Mouse (Mus musculus): ENCODE results near the gene Cd59b. TPM values are rescaled to one million over a fixed set of nuclear protein-coding genes. Genes with fewer than 3 reads are reported as not detected.

Gene Cd59b
- polyA plus RNA-seq, 2 experiments from 2014 or later: 1.4 TPM; not detected in 1

- no peak for ATAC-seq
Observed at GRCm38 (mm10) chr2:104121681-104122504, 52.2 kb downstream of the Cd59b start.

DNA sequence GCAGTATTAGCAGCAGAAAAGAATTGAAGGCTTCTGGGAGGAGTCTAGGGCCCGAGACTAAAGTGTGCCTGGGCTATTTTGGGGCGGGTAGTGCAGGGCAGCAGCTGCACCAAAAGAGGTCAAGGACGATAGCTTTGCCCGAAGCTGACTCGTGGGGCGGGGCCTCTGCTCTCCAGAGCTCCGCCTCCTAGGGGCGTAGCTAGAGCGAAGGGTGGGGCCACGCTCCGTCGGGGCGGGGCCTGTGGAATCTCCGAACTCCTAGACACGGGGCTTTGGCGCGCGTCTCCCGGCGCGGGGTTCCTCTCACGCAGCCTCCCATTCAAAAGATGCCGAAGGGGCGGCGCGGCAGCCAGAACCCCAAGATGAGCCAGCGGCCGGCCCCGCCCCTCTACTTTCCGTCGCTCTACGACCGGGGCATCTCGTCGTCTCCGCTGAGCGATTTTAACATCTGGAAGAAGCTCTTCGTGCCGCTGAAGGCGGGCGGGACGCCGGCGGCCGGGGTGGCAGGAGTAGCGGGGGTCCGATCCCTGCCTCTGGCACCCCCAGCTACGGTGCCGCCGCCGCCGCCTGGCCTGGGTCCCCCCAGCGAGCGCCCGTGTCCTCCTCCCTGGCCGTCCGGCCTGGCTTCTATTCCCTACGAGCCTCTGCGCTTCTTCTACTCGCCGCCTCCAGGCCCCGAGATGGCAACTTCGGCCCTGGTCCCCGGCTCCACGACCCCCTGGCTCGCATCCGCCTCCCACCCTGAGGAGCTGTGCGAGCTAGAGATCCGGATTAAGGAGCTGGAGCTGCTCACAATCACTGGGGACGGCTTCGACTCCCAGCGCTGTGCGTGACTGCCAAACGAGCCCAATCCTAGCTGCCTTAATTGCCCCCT lies 53.1 kb downstream of the Cd59b start, which contains the start of gene A930018P22Rik:
Gene A930018P22Rik (plus strand): TSS at position 265 of the 874 bp plus-strand sequence.
- ATAC-seq: peak; percentile 92

GRCm38 (mm10) chr2:104123540-104123939 lies 53.9 kb downstream of the Cd59b start:
- no peak for ATAC-seq

DNA sequence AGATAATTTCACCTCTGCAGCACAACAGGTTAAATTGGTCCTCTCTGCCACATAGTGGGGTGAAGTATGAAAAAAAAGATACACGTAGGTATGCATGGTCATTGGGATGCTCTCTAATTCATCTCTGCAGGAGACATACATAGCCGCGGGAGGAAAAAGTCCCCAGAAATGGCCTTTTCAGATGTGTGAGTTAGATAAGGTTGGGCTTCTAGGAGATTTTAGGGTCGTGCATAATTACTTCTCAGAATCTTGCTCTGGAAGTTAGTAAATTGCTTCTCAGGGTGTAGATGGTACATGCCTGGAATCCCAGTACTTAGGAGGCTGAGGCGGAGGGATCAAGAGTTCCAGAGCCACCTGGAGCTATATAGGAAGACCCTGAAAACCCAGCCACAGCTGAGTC lies 54.4 kb downstream of the Cd59b start:
- no peak for ATAC-seq

DNA sequence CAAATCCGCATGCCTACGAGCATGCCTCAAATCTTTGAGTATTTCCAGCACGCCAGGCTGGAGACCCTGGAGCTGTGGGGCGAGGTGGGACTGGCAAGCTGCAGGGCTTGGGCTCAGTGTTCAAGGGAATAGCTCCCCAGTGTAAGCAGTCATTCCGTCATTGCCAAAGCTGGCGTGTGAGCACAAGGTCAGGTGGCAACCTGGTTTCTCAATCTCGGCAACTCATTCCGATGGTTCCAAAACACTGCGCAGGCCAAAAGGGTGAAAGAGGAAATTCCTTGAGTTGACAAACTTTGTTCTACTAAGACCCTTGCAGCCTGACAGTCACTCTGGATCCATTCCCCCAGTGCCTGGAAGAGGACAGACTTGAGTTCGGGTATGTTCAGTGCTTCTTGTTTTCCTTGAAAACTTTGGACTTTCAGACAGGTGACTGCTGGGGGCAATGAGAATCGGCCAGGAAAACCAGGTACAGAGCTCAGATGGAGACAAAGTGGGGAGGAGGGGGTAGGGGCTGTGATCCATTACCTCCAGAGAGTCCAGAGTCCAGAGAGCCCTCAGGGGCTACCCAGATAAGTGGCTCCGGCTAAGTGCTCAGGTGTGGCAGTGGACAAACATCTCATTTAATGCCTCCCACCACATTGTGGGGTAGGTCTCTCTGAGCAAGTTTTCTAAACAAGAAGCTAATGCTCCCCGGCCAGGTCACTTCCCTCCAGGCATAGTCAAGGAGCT lies 59.3 kb downstream of the Cd59b start:
- ATAC-seq: no peak

GRCm38 (mm10) chr2:104130165-104130564 lies 60.5 kb downstream of the Cd59b start:
- no peak for ATAC-seq

GRCm38 (mm10) chr2:104130969-104131368 lies 61.3 kb downstream of the Cd59b start:
- ATAC-seq: no peak

DNA sequence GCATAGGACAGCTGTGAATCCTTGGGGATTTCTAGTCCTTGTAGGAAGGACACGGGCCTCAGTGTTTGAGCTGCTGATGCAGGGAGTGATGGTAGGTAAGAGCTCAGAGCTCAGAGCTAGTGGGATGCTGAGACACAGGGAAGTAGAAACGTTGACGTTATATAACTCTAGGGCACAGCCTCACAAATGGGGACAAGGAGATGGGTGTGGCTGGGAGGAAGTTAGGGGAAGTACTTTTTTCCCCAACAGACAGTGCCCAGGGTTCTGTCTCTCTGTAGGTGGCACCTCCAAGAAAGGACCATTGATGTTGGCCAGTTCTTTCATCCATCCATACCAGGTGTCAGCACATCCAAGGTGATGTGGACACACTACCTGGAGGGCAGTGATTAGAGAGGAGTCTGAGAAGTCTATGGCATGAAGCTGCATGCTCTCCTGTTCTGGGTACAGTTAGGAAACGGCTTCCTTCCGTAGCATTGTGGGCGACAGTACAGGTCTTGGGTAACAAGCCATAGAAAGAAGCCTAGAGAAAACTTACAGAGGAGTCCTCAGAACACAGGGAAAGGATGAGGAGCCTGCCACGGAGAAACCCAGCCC lies 62.7 kb downstream of the Cd59b start:
- ATAC-seq: no peak

DNA sequence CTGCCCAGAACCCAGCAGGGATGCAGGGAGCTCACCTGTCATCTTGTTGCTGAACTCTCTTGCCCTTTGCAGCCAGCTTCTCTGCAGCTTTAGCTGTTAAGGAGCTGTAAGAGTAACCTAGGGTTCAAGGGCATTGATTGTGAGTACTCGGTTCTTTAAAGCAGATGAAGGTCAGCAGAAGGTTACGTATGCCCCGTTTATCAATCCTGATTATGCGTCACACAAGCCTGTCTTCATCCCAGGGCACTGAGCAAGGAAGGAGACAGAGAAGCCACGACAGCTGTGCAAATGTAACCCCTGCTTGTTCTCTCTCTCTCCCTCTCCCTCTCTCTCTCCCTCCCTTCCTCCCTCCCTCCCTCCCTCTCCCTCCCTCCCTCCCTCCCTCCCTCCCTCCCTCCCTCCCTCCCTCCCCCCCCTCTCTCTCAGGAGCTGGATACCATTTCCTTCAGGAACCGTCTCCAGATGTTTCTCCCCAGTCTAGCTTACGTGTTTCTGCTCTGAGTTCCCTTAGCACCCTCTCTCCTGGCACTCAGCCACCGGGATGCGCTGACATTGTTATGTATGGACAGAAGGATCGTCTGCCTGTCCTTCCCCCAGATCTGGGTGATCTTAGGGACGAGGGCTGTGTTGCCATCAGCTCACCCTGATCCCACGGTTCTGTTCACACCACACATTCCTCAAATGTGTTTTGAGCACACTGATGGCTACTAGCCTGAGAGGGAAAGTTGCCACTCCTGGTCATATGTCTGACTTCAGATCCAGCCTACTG lies 63.6 kb downstream of the Cd59b start:
- no peak for ATAC-seq

- peak; percentile 81 for ATAC-seq
Observed at GRCm38 (mm10) chr2:104134150-104135056, 64.8 kb downstream of the Cd59b start.

DNA sequence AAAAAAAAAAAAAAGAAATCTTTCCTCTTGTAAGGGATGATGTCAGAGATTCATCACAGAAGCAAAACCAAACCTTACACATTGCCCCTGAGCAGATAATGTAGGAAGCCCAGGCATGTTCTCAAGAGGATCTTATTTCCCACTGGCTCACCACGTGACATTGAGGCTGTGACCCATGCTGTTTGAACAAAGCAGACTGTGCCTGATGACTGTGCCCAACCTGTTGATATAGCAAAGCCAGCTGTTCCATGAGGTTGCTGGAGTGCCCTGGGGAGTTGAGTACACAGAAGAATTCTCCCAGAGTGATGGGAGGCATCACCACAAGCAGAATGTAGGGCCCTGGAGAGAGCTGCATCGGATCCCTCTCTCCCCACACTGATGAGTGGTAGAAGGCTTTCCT lies 66.3 kb downstream of the Cd59b start:
- no peak for ATAC-seq

Other genes starting within 250 kb of the Cd59b start
- 1 to 10 TPM in 1 of 2 experiments, under 1 TPM in 1; 0.38 to 2.1 TPM for gene Lmo2, start 111.9 kb upstream of the Cd59b start, polyA plus RNA-seq (2017; shearing (Covaris generic))
- gene Fbxo3, start 42.1 kb upstream of the Cd59b start, polyA plus RNA-seq (2017; shearing (Covaris generic)): 10 to 100 TPM; 39.2 to 39.4 TPM
- under 1 TPM in 1 of 2 experiments, not detected in 1; 0.93 TPM for gene 4931422A03Rik, start 41.5 kb upstream of the Cd59b start, polyA plus RNA-seq (2017; shearing (Covaris generic))
- under 1 TPM in 1 of 2 experiments, not detected in 1; 0.19 TPM for gene Gm10912, start 4.0 kb upstream of the Cd59b start, polyA plus RNA-seq (2017; shearing (Covaris generic))
- gene Gm10799, start 1.3 kb upstream of the Cd59b start, polyA plus RNA-seq (2017; shearing (Covaris generic)): not detected
- gene Cd59a, start 26.0 kb downstream of the Cd59b start, polyA plus RNA-seq (2017; shearing (Covaris generic)): under 1 TPM in 1 of 2 experiments, not detected in 1; 0.52 TPM
- gene A930018P22Rik, start 52.9 kb downstream of the Cd59b start, polyA plus RNA-seq (2017; shearing (Covaris generic)): not detected